Mouse (Mus musculus): ENCODE data around the gene Cpsf4.
"Not testable (repeated sequence)": the region's sequence is repeated elsewhere in the genome, so short reads cannot be mapped to it uniquely, and the experiment has no call there.

Gene Cpsf4

DNA sequence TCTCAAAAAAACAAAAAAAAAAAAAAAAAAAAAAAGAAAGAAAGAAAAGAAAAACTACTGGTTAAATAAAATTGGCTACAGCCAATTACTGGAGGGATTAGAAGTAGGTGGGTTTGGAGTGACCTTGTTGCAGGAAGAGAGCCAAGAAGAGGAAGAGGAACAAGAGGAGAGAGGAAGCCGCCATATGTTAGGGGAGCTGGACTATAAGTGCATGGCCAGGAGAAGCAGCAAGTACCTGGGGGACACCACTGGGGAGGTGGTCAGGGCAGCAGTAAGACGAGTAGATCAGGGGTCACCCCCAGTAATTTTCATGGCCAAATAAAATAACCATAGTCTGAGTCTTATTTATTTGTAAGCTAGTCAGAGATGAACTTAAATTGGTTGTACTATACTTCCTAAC lies 18.2 kb downstream of the Cpsf4 start:
- no peak for DNase-seq (ENCODE audit: low spot score)

GRCm38 (mm10) chr5:145189416-145189815 lies 22.4 kb downstream of the Cpsf4 start:
- peak; percentile 43 for DNase-seq (ENCODE audit: low spot score)

DNA sequence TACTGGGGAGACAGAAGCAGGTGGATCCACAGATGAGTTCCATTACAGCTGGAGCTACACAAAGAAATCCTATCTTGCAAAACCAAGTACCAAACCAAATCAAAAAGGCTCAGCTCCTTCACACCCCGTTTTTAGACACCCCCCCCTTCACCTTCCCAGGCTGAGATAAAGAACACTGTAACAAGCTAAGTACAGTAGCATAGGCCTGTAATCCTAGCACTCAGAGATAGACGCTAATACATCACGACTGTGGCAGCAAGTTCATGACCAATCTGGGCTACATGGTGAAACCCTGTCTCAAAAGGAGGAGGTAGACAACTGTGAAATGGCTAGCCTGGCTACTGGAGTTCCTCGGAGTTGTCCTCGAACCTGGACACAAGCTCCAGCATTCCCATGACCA lies 23.4 kb downstream of the Cpsf4 start:
- DNase-seq (ENCODE audit: low spot score) = peak; percentile 42

DNA sequence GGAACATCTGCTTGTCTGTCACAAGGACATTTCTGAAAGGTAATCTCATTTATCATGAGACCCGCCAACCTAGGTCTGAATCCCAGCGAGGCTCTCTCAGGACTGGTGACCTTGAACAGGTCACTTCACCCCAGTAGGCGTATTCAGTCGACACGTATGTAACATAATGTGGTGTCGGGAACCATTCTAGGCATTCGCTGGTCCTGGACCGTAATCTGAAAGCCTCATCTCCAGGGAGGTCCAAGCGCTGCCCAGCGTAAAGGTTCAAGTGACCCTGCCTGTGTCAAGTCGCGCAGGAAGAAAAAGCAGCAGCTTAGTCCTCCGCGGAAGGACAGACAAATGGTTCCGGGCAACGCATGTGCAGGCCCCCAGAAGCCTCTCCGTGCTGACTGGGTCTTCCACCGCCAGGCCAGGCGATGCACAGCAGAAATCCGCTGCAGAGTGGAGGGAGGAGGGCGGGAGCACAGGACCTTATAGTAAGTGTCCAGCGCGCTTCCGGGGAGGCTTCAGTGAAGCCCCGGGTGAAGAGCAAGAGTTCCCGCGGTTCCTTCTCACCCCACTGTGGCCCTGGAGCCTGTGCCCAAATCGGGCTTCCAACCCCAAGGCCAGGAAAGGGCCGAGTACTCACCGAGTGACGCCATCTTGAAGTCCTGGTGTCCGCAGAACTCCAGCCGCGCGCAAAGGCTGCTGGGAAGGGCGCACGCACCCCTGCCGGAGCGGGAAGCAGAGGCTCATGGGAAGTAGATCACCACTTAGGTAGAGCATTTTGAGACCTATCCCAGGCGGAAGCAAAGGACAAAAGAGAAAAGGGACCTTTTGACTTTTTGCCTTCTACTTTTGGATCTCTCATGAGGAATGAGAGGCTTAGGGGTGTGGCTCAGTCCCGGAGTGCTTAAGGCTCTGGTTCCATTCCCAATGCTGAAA lies 24.1 kb downstream of the Cpsf4 start:
- peak; percentile 86 for DNase-seq (ENCODE audit: low spot score)

- no peak for DNase-seq (ENCODE audit: low spot score)
Measured at GRCm38 (mm10) chr5:145191962-145192361, 24.9 kb downstream of the Cpsf4 start, which contains the start of gene Atp5j2. TSS of gene Atp5j2 (minus strand) at chr5:145192062.

DNA sequence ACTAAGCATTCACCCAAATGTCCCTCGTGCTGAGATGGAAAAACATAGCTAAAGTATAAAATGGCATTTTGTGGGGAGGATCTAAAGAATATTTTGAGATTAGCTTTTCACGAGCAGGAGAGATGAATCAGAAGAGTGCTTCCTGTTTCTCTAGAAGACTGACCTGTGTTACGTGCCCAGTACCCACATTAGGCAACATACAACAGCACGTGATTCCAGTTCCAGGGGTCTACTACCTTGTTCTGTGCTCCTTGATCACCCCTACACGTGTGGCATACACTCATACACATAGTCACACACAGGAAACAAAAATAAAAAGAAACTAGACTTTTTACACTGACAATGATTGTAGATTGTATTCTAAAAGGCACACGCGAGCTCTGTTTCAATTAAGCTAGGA lies 33.4 kb downstream of the Cpsf4 start:
- no peak for DNase-seq (ENCODE audit: low spot score)

DNA sequence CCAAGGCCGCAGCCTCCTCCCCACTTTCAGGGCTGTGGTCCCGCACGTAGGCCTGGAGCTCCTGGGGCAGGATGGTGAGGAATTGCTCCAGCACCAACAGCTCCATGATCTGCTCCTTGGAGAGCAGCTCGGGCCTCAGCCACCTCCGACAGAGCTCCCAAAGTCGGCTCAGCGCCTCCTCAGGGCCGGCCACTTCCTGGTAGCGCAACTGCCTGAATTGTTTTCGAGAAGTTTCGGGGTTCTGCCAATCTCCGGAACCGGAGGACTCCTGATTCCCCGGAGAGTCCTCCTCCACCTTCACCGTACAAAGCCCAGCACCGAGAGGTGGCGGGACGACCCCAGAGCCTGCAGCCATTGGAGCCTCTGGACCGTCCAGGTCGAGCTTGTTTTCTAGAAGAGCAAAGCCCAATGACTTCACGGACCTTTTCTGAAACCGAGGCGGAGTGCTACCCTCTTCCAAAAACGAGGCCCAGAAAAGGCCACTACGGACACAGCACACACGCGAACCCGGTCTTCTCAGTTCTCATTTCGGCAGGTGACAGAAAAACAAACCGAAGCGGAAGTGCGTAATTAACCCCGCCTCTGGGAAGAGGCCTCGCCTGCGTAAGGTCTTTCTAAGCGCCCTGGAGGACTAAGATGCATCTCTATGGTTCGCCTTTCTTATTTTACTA lies 34.4 kb downstream of the Cpsf4 start, which contains the start of gene Zkscan14:
Zkscan14 (minus strand) TSS at position 548 of the 671 bp plus-strand sequence.
- DNase-seq (ENCODE audit: low spot score) = peak; percentile 80

DNA sequence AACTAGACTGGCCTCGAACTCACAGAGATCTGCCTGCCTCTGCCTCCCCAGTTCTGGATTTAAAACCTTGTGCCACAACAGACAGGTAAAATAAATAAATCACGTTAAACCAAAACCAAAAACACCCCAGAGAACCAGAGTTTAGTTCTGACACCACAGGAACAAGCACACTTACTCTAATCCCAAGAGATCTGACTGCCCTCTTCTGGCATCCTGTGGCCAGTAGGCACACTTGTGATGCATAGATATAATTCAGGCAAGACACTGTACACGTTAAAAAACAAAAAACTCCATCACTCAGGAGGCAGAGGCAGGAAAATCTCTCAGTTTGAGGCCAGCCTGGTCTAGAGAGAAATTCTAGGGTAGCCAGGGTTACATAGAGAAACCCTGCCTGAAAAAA lies 35.4 kb downstream of the Cpsf4 start:
- DNase-seq (ENCODE audit: low spot score) = no peak

- peak; percentile 97 for DNase-seq (ENCODE audit: low spot score)
Measured at GRCm38 (mm10) chr5:145203936-145204691, 37.1 kb downstream of the Cpsf4 start, which contains the start of gene Zkscan5. TSS of gene Zkscan5 (plus strand) at chr5:145204562.

- DNase-seq (ENCODE audit: low spot score) = no peak
Measured at GRCm38 (mm10) chr5:145205041-145205440, 38.0 kb downstream of the Cpsf4 start.

DNA sequence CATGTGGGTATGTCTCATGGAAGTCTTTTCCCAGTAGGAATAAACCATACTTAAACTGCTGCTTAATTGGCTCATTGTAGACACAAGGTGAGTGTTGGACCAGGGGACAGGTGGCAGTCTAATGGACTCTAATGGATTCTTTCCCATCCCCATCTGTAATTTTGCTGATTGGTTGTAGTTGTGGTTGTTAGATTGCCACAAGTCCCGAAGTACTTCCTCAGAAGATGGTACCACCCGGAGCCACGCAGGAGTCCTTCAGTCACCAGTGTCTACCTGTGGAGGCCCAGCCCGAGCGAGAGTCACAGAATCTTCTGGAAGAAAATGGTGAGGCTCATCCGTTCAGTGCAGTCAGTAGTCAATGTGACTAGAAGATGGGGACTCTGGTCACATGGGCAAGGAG lies 40.4 kb downstream of the Cpsf4 start:
- DNase-seq (ENCODE audit: low spot score) = no peak

GRCm38 (mm10) chr5:145207954-145208353 lies 40.9 kb downstream of the Cpsf4 start:
- DNase-seq (ENCODE audit: low spot score) = no peak

GRCm38 (mm10) chr5:145208391-145208790 lies 41.4 kb downstream of the Cpsf4 start:
- DNase-seq (ENCODE audit: low spot score) = not testable (repeated sequence)

- DNase-seq (ENCODE audit: low spot score) = no peak
Measured at GRCm38 (mm10) chr5:145211340-145211739, 44.3 kb downstream of the Cpsf4 start.

GRCm38 (mm10) chr5:145212216-145212615 lies 45.2 kb downstream of the Cpsf4 start:
- DNase-seq (ENCODE audit: low spot score) = no peak

- no peak for DNase-seq (ENCODE audit: low spot score)
Measured at GRCm38 (mm10) chr5:145213505-145213904, 46.5 kb downstream of the Cpsf4 start.

- no peak for DNase-seq (ENCODE audit: low spot score)
Measured at GRCm38 (mm10) chr5:145214679-145215078, 47.7 kb downstream of the Cpsf4 start.

GRCm38 (mm10) chr5:145217746-145218145 lies 50.7 kb downstream of the Cpsf4 start:
- DNase-seq (ENCODE audit: low spot score) = no peak

- no peak for DNase-seq (ENCODE audit: low spot score)
Measured at GRCm38 (mm10) chr5:145218206-145218605, 51.2 kb downstream of the Cpsf4 start.

- DNase-seq (ENCODE audit: low spot score) = no peak
Measured at GRCm38 (mm10) chr5:145218671-145219070, 51.7 kb downstream of the Cpsf4 start.

GRCm38 (mm10) chr5:145219981-145220380 lies 53.0 kb downstream of the Cpsf4 start:
- DNase-seq (ENCODE audit: low spot score) = no peak

- no peak for DNase-seq (ENCODE audit: low spot score)
Measured at GRCm38 (mm10) chr5:145222840-145223239, 55.8 kb downstream of the Cpsf4 start.

Data from c-Kit-positive CD71-positive TER-119-positive erythroid progenitor cells, embryonic 14.5 days (primary cell).